Mouse (Mus musculus): ENCODE results near the gene Spop.

Gene Spop

GRCm38 (mm10) chr11:95417341-95417740 is 3.5 kb downstream of the Spop start:
- no peak for DNase-seq (ENCODE audit: low read depth, low spot score)

DNA sequence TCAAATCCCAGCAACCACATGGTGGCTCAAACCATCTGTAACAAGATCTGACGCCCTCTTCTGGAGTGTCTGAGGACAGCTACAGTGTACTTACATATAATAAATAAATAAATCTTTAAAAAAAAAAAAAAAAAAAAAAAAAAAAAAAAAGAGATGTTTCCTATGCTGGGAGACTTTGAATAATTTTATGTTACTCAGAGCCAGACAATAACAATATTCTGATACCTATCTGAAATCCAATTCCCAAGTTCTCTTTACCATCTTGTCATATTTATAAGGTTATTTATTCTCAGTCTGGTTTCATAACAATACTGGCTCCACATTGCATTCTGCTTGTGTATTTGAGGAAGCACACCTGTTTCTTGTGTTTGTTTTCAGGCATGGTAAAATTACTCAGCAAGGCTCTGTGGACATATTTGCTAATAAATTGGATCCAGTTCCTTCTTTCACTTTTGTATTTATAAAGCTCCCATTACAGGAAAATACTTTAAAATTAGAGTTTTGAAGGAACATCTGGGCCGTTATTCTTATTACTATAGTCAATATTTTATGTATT is 7.1 kb downstream of the Spop start:
- DNase-seq (ENCODE audit: low read depth, low spot score), result no peak

DNA sequence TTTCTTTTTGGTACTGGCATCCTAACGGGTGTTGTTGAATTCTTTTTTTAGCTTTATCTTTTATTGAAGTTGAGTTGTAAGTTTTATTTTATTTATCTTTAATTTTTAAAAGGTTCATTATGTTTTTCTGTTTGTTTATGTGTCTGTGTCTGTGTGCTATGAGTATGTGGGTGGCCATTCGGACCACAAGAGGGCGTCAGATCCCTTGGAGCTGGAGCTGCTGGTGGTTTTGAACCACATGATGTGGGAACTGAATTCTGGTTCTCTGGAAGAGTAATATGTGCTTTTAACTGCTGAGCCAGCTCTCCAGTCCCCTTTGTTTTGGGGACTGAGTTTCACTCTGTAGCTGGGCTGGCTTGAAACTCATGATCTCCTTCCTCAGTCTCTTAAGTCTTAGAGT is 9.6 kb downstream of the Spop start:
- peak; percentile 71 for DNase-seq (ENCODE audit: low read depth, low spot score)

DNA sequence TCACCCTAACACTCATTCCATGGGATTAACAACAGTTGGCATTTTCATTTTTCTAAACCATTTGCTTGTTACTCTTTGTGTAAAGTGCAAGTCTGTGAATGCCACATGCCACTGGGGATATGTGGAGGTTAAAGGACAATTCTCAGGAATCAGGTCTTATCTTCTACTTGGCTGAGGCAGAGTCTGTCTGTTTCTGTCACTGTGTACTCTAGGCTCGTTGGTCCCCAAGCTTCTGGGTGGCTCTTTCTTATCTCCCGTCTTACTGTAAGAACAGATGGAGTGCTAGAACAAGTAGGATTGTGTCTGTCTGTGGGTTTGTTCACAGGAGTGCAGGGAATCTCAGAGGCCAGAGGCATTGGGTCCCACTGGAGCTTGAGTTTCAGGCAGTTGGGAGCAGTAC is 17.5 kb downstream of the Spop start:
- DNase-seq (ENCODE audit: low read depth, low spot score), result no peak

GRCm38 (mm10) chr11:95432194-95432593 is 18.3 kb downstream of the Spop start:
- DNase-seq (ENCODE audit: low read depth, low spot score), result peak; percentile 46

- no peak for DNase-seq (ENCODE audit: low read depth, low spot score)
Observed at GRCm38 (mm10) chr11:95445371-95445770, 31.5 kb downstream of the Spop start.

DNA sequence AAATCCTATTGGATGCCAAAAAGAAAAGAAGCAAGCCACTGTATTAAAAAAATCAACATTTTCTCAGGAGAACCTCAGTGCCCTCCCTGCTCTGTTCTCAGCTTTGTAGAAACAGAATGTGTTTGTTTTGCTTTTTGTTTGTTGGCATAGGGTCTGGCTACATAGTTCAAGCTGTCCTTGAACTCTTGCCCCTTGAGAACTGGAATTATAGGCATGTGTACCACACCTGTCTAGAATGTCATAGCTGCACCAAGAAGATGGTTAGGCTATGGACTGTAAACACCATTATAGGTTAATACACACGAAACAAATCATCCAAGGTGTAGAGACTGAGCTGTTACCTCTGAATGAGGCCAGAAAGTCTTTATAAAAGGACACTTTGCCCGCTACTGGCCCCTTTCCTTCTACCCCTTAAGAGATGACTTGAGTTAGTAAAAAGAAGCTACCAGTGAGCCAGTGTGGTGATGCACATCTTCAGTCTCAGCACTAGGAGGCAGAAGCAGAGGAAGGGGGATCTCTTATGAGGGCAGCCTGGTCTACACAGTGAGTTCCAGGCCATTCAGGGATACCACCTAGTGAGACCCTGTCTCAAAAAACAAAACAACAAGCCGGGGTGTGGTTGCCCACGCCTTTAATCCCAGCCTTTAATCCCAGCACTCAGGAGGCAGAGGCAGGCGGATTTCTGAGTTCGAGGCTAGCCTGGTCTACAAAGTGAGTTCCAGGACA is 32.9 kb downstream of the Spop start:
- DNase-seq (ENCODE audit: low read depth, low spot score), result peak; percentile 77

DNA sequence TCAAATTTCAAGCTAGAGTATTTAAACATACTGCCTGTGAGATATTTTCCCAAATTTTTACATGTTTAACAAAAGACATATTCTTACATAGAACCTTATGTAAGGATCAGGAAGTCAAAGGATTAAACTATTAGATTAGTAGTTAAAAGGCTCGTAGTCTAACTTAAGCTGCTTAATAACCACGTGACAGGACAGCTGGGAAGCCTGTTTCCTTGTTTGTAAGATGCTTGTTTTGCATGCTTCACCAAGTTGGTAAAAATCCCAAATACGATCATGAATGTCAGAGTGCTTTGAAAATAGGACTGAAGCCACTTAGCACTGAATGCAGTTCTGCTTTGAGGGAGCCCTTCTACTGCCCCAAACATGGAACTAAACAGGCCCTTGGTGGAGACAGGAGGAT is 34.5 kb downstream of the Spop start:
- DNase-seq (ENCODE audit: low read depth, low spot score), result no peak

DNA sequence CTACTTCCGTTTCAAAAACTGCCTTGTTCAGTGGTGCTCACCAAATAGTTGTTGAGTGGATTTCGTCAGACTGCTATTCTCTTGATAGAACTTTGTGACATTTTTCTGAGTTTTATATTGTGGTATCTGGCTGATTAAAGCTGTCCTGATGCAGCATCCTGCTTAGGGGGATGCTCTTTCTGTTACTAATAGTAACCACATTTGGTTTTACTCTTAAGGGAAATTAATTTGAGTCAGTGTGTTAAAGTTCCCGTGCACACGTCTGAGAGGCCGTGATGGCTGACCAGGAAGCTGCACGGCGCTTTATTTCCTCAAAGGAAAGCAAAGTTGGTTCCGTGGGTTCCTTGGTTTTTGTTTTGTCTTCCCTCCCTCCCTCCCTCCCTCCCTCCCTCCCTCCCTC is 41.5 kb downstream of the Spop start:
- no peak for DNase-seq (ENCODE audit: low read depth, low spot score)

DNA sequence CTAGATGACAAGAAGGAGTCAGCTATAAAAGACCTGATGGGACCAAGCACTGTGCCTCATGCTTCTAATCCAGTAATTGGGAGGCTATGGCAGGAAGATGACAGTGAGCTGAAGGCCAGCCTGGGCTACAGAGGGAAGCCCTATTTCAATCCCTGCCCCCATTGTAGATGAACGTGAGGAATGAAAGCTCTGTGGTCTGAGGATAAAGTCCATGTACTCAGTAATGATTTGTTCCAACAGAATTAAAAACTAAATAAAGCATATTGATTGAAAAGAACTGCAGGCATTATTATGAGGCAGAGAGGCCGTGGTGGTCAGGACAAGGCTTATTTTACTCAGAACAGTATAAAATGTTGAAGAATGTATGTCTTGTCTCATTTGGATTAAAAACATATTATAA is 47.0 kb downstream of the Spop start:
- DNase-seq (ENCODE audit: low read depth, low spot score), result no peak

GRCm38 (mm10) chr11:95462168-95462567 is 48.3 kb downstream of the Spop start:
- DNase-seq (ENCODE audit: low read depth, low spot score), result no peak

DNA sequence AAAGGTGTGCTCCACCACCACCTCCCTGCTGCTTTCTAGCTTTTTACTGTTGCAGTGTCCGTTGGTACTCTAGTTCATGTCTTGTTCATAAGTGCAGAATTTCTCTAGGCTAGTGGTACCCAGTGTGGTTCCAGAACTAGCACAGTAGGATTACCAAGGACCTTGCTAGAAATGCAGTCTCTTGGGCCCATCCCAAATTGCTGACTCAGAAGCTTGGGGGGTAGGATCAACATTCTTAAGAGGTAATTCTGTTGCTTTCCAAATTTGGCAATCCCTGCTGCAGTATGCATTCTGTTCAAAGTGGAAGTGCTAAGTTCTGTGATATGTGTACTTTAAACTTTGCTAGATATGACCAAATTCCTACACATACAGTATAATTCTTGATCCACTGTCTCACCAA is 53.9 kb downstream of the Spop start:
- DNase-seq (ENCODE audit: low read depth, low spot score), result peak; percentile 14

- DNase-seq (ENCODE audit: low read depth, low spot score), result no peak
Observed at GRCm38 (mm10) chr11:95472942-95473341, 59.1 kb downstream of the Spop start.

- no peak for DNase-seq (ENCODE audit: low read depth, low spot score)
Observed at GRCm38 (mm10) chr11:95473456-95473855, 59.6 kb downstream of the Spop start.

GRCm38 (mm10) chr11:95476323-95476722 is 62.4 kb downstream of the Spop start:
- DNase-seq (ENCODE audit: low read depth, low spot score), result no peak

DNA sequence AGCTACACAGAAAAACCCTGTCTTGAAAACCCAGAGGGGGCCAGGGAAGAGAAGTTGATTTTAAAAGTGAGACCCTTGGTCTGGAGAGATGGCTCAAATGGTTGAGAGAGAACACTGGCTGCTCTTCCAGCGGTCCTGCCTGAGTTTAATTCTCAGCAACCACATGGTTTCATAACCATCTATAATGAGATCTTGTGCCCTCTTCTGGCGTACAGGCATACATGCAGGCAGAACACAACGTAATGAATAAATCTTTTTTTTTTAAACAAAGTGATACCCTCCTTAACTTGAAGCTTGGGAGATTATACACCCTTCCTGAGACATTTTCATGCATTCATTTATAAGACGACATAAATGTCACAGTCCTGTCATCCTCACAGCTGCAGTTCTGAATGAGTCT is 65.6 kb downstream of the Spop start:
- peak; percentile 49 for DNase-seq (ENCODE audit: low read depth, low spot score)

DNA sequence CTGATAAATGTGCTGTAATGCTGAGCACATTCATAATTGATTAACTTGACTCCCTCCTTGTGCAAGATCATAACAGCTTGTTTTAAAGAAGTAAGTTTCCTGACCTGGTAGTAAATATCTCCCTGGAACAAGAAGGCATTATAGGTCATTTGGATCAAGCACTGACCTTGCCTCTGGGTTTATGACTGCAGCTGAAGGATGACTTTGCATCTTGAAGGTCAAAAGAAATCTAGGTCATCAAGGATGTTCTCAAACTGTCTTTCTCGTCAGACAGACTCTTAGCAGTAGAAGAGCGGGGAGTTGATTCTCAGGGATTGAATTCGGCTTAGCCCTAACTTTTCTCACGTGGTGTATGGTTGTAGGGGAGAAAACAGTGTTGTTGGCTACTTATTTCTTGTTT is 66.8 kb downstream of the Spop start:
- no peak for DNase-seq (ENCODE audit: low read depth, low spot score)

- no peak for DNase-seq (ENCODE audit: low read depth, low spot score)
Observed at GRCm38 (mm10) chr11:95485634-95486033, 71.8 kb downstream of the Spop start.

DNA sequence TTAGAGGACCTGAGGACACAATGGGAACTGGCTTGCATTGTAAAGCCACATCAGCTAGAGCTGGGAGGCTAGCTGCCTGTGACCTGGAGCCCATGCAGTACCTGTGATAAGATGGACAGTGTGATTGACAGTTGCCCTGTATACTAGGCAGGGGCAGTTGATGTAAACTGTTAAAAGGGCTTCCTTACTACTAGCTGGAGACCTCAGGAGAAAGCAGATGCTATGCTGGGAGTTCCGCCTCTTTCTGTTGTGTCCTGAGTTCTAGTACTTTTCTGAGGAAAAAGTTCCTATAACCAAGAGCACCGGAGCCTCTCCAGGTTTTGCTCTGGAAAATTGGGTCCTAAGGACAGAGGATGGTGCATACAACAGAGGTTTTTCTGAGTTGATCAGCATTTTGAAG is 73.4 kb downstream of the Spop start:
- DNase-seq (ENCODE audit: low read depth, low spot score), result no peak

DNA sequence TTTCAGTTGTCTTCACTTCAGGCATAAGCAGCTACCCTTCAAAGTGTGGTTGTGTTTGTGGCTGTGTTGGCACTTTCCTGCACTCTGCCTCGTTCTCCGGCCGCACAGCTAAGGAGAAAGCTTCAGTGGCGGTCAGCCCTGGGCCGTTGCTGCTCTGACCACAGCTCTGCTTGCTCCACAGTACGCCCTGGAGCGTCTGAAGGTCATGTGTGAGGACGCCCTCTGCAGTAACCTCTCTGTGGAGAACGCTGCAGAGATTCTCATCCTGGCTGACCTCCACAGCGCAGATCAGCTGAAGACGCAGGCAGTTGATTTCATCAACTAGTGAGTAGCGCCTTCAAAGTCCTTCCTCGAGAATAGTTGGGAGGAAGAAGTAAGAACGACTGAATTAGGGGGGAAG is 76.2 kb downstream of the Spop start:
- DNase-seq (ENCODE audit: low read depth, low spot score), result no peak

DNA sequence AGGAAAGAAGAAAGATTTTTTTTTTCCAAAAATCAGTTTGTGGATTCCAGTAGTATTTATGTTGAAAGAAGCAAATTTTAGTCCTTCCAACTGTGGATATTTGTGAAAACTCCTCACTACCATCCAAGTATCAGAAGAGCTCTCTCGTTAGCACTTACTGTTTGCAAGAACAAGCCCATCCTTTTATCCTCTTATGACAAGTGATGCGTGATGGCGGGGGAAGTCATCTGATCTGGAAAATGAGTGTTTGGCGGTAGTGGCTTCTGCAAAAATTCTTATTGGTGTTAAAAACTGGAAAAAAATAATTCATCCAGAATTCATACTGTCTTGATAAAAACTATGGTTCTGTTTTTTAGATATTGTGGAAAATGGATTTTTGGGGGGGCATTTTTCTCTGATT is 78.4 kb downstream of the Spop start:
- no peak for DNase-seq (ENCODE audit: low read depth, low spot score)

GRCm38 (mm10) chr11:95493010-95493409 is 79.1 kb downstream of the Spop start:
- no peak for DNase-seq (ENCODE audit: low read depth, low spot score)

DNA sequence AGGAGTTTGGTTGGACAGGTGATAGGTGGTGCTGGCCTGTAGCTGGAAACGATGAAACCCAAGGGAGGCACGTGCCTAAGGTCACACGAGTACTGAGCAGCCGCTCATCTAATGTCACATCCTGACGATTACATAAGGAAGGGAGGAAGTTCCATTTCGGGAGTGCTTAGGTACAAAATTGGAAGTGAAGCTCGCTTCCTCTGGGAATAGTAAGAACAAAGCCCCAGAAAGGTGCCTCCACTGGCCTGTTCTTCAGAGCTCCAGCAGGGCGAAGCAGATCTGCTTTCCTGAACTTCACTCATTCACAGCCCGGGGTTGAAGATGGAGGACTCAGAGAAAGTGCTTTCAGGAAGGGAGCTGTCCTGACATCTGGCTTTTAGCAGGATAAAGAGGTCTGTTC is 80.1 kb downstream of the Spop start:
- DNase-seq (ENCODE audit: low read depth, low spot score), result no peak

GRCm38 (mm10) chr11:95494374-95494773 is 80.5 kb downstream of the Spop start:
- DNase-seq (ENCODE audit: low read depth, low spot score), result no peak

Data from R1 (cell line).